Mouse (Mus musculus): ENCODE data around the gene Cd3d. TPM values are rescaled to one million over a fixed set of nuclear protein-coding genes. Genes with fewer than 3 reads are reported as not detected.
A peak's percentile ranks its signal among the peaks of the same experiment; 100 is the strongest.

Cd3d gene
- total and polyA plus RNA-seq, 3 experiments, result 0.06 to 0.90 TPM; not detected in 1

DNA sequence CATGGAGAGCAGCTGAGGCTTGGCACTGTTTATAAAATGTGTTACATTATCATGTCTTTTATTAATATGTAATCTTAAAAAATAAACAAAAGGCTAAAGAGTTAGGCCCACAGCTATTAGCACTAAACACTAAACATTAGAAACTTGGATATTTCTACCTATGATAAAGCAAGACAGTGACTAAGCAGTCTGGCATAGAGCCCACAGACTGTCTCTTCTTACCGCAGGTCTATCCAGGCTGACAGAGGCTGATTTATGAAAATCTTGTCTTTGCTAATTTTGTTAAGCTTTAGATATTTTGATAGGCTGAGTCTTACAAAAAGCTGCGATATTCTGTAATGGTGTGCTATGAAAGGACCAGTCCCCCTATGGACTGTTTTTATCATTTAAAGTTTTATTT lies 11.7 kb downstream of the Cd3d start:
- no peak for DNase-seq

DNA sequence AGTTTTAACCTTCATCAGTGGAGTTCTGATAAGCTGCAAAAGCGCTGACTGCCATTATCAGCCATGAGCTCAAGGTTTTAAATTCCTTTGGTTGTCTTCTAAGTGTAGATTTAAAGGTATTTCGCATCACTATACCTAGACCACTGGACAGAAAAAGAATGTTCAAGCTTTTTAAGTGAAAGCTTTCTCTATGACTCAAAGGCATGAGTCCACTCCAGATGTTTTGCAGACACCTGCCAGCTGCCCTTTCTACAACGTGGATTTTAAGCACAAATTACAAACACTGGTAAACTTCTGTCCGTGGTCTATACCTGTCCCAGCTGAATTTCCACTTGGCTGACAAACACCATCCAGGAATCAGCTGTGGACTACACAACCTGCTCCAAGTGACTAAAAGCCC lies 13.4 kb downstream of the Cd3d start:
- DNase-seq, result no peak

DNA sequence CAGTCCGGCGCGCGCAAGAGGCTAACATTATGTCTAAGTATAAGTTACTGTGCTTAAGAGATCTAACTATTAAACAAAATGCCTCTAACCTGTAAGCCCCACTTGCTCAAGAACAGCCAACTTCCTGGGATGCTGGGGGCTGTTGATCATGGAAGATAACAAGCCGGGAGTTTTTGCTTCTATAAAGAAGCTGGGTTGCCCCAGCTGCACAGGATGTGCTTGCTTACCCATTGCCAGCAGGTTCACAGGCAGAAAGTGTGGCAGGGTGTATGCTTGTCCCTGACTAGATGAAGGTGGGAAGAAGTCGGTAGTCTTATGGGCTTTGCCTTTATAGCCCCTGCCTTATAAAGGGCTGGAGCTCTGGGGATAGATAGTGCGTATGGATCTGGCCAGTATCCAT lies 15.0 kb downstream of the Cd3d start:
- no peak for DNase-seq

DNA sequence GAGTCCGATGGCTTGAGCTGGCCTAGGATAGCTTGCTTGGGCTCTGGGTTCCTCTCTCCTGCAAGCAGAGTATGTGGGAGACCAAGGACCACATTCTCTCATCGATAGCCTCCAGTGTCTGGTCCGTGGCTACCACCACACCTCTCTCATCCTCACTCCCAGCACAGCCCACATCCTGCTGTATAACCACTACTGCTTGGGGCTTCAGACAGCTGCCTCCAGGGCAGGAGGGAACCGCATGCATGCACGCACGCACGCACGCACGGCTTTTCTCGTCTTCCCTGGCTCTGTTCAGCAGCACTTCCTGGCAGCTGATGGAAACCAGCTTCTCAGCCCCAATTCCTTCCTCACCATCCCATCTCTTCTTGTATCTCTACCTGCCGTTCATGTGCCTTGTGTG lies 16.6 kb downstream of the Cd3d start:
- DNase-seq, result no peak

DNA sequence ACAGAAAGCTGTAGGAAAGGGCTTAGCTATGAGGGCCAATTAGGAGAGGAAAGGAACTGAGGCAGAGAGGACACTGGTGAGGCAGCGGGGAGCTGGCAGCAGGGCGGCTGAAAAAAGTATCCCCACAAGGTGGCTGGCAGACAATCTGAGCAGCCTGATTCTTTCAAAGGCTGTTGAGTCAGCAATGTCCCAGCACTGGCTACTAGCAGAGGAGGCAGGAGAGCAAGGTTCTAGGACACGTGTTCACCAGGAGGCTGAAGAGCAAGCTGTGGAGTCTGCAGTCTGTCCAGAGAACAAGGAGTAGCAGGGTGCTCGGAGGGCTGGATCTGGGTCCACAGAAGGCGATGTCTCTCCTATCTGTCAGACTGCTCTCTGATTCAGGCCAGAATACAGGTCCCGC lies 17.6 kb downstream of the Cd3d start:
- DNase-seq, result peak; percentile 17

DNA sequence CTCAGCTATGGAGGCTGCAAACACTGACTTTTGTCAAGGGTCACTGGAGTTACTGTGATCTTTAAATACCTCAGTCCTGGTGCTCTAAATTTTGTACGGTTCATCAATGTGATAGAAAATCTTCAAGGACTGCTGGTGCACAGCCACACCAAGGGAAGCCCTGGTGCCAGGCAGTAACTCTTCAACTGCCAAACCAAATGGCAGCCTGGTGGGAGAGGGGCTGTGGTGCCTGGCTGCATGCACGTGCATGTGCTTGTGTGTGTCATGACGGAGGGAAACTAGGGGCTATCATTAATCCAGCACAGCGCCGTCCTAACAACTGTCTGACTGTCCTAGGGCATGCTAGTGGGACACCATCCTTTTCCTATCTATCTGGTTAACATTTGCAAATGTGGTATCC lies 18.2 kb downstream of the Cd3d start:
- DNase-seq, result no peak

DNA sequence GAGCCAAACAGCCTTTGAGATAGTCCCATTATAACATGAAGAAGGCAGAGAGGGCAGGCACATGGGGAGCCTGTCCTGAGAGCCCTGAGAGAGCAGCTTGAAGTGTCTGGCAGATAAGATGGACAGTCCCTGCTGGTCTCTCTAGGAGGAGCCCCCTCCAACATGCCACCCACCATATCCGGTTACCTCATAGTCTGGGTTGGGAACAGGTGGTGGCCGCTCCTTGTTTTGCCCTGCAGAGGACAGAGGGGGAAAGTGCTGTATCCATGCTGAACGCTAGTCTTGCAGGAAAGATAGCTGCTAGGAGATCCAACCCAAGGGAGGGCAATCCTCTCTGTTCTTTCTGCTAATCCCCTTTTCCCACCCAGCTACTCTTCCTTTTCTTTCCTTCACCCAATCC lies 18.7 kb downstream of the Cd3d start:
- no peak for DNase-seq

DNA sequence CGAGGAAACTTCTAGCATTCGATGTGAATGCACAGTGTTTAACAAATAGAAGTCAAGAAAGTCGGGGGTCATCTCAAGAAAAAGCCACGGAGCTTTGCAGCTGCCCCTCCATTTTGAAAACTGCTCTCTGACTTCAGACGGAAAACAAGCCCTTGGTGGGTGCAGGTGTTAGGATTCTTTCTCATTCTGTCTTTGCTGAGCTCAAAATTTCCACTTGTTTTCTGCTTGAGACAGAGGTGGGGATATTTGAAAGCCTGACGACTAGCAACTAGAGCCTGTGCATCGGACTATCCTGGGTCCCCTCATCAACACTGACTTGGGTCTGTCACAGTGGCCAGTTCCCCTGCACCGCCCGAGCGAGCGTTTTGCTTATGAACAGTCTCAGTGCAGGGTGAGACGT lies 25.8 kb downstream of the Cd3d start:
- no peak for DNase-seq

DNA sequence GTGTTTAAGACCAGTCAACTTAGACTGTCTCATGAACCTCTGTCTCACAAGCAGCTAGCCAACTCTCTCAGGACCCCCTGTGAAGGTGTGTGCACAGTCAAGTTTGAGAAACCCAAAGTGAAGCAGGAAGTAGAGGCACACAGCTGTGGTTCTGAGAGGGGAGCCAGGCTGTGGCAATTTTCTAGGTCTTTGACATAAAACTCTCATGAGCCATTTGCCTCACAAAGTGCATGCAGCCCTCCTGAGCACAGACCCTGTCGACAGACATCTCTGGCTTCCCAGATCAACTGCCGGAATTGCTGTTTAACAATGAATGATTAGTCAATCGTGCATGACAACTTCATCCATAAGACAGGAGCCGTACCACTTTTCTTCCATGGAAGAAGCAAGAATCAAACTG lies 26.8 kb downstream of the Cd3d start:
- no peak for DNase-seq

DNA sequence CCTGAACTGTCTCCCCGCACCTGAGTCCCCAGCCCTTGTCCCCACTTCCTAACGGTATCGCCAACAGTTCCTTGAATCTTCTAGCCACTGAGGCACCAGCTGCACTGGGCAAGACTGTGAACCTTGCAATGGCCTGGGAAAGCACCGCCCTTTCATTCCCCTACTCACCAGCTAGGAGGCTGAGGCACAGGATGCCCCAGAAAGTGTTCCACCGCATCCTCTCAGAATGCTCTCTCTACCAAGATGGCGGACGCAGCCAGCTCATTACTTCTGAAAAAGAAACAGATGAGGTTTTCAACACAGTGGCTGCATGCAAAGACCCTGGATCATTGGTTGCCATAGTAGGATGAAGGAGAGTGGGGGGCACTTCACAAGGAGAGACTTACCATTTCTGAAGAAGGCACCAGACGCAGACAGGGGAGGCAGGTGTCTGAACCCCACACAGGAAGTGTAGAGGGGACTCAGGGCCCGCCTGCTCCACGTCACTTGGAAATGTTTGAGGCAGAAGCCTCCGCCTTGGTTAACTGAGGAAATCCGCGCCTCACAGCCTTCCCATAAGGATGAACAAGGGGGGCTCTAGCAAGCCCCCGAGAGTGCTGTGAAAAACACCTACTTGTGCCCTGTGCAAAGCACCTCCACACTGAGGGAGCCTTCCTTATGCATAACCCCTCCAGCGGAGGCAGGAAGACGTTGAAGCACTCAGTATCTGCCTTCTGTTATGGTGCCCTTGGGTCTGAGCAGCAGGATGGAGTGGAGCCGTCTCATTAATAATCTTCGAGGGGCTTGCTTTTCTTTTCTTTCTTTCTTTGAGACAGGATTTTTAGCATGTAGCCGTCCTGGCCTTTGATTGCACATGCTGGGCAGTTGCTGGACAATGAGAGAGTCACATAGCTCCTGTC lies 27.8 kb downstream of the Cd3d start, which contains the start of gene Cd3e:
Gene Cd3e, minus strand, starts transcription at position 448 of the 899 bp plus-strand sequence.
- DNase-seq, result no peak

DNA sequence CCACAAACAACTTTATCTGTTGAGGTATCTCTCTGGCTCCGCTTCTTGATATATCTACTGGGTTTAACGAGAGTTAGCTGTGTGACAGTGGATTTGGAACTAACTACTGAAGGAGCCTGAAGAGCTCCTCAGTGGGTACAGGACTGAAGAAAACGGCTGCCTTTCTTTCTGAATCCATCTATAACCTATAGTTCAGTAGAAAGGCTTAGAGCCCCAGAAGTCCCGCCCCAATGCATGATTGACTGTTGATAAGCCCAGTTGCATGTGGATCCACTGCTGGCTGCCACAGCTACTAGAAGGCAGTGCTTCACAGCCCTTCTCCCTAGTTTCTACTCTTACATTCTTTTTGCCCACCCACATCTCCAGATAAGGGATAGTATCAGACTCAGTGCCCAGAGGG lies 28.9 kb downstream of the Cd3d start:
- no peak for DNase-seq

DNA sequence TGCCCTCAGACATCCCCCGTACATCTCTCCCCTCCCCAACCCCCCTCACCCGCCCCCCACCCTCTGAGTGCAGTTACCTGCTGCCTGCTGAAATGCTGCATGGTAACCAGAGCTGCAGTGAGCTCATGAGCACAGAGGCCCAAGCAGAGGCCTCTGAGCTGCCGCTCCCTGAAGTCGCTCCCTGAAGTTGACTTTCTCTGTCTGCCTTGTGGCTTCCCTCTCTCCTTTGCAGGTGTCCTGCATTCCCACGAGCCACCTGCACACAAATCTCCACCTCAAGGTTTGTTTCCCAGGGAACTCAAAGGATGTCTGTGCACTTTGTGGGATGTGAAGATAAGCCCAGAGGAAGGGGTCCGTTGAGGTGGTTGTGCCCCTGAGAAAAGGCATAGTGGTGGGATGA lies 29.7 kb downstream of the Cd3d start:
- no peak for DNase-seq

DNA sequence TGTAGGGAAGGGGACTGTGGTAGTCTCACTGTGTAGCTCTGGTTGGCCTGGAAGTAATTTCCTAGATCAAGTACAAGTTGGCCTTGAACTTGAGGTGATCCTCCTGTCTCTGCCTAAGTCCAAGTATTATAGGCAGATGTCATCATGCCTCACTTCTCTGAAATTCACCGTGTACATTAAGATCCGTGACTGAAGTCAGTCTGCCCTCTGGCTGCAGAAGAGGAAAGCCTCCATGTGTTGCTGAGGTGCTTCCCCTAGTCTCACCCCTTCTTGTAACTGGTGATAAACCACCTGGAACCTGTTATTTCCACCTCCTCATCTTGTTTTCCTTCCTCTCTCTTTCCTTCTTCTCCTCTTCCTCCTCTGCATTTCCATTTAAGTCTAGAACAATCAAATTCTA lies 33.3 kb downstream of the Cd3d start:
- no peak for DNase-seq

DNA sequence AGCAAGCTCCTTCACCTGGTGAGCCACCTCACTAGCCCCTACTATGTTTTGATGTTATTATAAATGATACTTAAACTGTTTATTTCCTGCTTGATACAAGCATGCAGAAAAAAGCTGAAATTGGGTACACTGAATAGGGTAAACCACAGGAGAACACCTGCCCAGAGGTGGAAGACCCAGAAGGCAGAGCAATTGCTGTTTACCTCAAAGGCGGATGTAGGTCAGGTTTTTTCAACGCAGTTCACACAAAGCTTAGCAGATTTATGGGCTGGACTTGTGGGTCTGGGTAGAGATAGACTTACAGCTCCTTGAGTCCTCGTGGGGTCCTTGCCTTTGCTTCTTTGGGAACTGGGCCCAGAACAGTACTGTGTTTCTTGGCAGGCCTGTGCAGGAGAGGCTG lies 34.3 kb downstream of the Cd3d start:
- DNase-seq, result no peak

DNA sequence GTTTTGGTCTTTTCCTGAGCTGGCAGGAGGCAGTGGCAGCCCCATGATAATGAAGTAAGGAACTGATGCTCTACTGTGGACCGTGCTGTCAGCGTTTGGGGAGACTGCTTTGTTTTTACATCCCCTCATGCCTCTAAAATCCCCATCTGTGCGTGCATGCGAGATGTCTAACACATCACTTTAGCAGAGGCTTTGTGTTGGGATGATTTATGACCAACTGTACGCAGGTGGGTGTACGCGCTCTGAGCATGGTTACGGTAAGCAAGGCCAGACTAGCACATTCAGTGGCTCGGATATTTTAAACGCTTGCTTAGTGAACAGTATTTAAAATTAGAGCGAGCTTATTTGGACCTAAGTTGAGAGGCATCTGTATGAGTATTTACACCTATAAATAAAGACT lies 36.4 kb downstream of the Cd3d start:
- no peak for DNase-seq

DNA sequence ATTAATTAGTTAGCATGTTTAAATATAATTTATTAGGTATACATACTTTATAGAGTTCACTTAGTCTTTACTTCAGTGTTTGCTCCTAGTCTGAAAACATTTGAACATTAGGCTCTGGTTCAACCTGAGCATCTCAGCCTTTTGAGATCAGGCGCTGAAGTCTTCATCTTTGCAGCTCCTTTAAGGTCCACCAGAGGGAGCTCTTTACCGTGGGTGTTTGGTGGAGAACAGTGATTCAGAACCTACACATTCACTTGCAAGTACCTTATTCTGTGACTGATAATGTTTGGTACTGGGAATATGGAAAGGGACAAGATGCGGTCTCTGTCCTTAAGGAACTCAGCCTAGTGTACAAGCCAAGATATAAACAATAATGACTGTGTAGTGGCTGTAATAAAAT lies 41.2 kb downstream of the Cd3d start:
- DNase-seq, result peak; percentile 40

DNA sequence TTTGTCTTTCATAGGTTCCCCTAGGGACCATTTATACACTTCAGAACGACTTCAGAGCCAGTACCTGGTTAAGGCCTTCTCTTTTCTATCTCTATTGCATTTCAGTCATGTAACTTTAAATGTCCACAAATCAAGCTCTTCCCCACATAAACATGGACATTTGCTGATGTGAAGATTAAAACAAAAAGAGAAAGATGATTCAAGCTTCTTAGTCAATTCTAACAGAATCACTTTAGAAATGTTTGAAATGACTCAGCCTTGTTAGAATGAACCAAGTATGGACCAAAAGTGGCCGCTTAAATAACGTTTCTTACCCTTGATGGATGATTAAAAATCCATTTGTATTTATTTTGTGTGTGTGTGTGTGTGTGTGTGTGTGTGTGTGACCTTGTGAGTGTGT lies 42.1 kb downstream of the Cd3d start:
- no peak for DNase-seq

DNA sequence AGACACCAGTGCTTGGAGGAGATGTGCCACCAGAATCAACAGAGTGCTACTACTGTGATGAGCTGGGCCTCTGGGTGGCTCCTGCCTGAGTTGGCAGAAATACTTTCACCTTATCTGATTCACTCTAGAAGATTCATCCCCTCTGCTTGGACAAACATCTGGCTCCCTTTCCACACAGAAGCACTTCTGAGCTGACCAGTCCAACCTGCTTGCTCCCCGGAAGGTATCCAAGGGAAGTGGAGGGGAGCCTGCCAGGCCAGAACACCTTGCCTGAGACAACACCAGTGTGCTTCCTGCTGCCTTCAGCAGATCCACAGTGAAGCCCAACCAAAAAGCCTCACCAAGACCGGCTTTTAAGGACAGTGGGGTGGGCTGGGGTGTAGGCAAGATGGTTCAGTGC lies 42.6 kb downstream of the Cd3d start:
- no peak for DNase-seq

DNA sequence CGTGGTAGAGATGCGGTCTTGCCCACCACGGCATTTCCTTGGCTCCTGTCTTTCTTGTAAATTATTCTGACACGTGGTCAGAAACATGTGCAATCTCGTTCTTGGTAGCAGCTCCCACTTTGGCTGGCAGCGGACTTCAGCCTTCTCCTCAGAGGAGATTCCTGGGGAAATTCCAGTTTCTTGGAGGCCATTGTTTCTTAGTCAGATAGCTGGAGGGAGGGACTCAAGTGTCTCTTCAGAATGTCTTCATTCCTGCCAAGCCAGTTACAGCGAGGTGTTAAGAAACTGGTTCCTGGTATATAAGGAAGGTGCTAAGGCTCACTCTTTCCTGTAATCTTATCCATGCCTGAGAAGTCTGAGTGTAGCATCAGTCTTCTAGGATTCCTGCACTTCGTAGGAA lies 45.8 kb downstream of the Cd3d start:
- DNase-seq, result no peak

DNA sequence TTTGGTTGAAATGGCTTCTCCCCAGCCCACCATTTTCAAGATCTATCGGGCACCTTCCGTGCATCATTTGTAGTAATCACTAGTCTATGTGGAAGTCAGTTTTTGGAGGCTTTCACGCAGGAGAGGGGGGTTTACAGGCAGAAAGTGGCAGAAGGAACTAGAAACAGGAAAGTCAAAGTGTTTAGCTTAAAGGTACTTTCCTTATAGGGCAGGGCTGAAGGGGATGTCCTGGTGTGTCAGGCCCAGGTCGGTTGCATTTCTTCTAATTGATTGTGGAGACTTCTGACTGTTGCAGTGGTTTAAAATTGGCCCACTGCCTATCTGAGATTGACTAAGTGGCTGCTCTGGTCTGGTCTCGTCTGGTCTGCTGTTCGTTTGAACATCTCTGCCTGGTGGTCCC lies 48.8 kb downstream of the Cd3d start:
- DNase-seq, result no peak

DNA sequence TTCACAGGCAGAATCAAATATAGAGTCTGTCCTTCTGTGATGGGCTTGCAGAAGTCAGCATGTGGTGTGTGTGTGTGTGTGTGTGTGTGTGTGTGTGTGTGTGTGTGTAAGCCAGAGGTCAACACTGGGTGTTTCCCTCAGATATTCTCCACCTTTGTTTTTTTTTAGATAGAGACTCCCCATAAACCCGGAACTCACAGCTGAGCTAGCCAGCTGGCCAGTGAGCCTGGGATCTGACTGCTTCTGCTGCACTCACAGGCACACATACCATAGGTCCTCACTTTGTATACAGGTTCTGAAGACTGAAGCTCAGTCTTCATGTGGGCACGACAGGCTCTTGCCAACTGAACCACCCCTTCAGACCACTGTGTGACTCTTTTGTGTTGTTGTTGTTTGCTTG lies 50.7 kb downstream of the Cd3d start:
- no peak for DNase-seq

DNA sequence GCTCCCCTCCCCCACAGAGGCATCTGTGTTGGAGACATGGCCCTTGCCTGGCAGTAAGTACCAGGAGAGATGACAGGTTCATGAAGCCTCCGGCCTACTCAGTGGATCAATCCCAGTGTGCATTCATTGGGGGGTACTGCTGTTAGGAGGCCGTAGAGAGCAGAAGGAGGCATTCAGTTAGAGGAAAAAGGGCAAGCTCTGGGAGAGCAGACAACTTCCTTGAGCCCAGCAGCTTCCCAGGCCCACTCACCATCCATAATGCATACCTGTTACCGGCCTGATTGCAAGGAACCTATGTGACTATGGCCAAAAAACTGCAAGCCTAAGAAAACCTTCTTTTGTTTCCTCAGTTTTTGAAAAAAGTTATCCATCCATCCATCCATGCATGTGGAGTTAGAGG lies 52.9 kb downstream of the Cd3d start:
- DNase-seq, result no peak

All from adrenal gland, adult 2 months (tissue).